Mouse (Mus musculus): ENCODE measurements around the gene Rc3h1.
"Not testable (repeated sequence)": the region's sequence is repeated elsewhere in the genome, so short reads cannot be mapped to it uniquely, and the experiment has no call there.

Gene Rc3h1

GRCm38 (mm10) chr1:160967268-160967667 is 61.0 kb downstream of the Rc3h1 start:
- no peak for DNase-seq

DNA sequence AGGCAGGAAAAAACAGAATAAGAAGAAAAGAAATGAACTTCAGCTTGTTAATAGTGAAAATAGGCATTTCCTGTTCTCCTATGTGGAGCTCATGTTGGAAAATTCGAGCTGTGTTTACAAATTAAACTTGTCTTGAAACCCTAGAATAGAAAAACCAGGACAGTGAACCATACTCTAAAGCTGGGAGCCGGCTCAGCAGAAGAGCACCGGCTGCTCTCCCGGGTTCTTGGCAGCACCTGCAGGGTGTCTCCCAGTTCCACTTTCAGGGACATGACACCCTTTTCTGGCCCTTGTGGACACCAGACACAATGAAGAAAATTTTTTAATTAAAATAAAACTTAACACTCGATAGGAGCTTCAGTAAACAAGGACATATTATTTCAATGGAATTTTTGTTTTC is 62.4 kb downstream of the Rc3h1 start:
- no peak for DNase-seq

DNA sequence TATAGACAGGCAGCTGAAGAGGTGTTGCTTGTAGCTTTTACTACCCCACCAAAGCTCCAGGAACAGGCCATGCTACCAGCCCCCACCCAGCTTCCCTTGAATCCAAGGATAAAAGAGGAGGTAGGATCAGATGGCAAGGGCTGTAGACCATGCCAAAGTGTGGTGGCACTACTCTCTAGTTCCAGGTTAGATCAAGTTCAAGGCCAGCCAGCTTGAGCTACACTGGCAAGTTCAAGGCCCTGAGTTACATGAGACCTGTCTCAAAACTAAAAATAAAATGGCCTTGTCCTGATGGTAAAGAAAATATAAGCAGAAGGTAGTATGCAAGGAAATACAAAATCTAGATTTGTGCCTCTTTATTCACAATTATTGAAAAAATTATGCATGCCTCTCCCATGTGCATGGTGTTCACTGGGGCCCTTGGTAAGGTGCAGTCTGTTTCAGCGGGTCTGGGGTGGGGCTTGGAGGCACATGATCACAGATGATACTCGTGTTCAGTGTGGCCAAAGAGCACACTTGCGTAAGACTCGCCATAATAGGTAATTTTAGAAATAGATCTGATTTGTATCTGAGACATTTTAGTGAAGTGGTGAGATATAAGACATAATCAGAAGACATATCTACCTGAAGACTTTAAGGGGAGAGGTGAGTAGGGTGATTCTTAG is 72.0 kb downstream of the Rc3h1 start, which contains the start of gene Serpinc1:
TSS of gene Serpinc1 (plus strand) at position 515 of the 665 bp plus-strand sequence.
- DNase-seq, result no peak

- no peak for DNase-seq
Measured at GRCm38 (mm10) chr1:160980021-160980420, 73.8 kb downstream of the Rc3h1 start.

DNA sequence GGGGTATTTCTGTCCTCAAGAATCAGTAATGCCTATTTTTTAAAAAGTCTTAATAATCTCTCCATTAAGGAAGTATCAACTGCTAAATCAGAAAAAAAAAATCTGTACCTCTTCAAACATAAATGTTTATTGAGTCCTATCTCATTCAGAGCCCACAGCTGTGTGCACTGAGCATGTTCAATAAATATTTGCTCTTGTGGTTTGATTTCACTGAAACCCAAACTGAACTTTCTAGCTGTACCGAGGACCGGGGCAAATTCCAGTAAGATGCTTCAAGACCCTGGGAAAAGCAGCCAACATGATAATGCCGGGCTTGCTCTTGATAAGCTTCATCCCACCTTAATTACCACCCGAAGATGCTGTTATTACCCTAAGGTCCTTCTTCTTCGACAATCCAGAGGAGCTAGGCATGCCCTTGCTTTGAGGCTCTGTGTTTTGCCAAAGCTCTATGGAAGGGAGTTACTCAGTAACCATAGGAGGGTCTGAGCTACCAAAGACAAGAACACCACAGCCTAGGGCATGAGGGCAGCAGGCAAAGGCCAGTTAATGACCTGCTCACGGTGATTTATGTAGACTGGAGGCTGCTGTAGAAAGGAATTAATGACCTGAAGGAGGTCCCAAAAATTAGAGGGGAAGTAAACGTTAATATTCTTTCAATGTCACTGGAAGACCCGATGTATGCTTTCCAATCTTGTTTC is 74.5 kb downstream of the Rc3h1 start:
- DNase-seq, result no peak

GRCm38 (mm10) chr1:160981337-160981736 is 75.1 kb downstream of the Rc3h1 start:
- DNase-seq, result no peak

GRCm38 (mm10) chr1:160982887-160983286 is 76.7 kb downstream of the Rc3h1 start:
- DNase-seq, result no peak

DNA sequence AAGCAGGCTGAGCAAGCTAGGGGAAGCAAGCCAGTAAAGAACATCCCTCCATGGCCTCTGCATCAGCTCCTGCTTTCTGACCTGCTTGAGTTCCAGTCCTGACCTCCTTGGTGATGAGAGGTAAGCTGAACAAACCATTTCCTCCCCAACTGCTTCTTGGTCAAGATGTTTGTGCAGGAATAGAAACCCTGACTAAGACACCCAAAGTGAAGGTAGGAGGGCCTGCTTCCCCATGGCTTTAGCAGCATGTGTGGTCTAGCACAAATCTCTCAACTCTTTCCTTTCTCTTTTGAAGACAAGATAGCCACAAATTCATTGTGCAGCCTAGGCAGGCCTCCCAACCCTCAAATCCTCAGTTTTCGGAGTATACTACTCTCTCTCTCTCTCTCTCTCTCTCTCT is 78.5 kb downstream of the Rc3h1 start:
- DNase-seq, result not testable (repeated sequence)

DNA sequence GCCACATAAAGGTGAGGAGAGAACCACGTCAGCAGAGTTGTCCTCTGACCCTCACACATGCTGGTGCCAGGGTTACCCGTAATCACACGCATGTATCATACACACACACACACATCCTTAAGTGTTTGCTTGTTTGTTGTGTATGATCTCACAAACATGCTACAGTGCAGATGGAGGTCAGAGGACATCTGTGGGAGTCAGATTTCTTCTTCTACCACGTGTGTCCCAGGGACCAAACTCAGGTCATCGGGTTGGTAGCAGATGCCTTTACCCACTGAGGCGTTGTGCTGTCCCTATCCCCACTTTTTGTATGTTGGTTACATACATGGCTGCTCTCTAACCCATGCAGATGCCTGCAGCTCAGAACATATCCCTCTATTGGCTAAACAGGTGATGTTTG is 79.3 kb downstream of the Rc3h1 start:
- no peak for DNase-seq

- DNase-seq, result no peak
Measured at GRCm38 (mm10) chr1:160986881-160987635, 80.8 kb downstream of the Rc3h1 start.

GRCm38 (mm10) chr1:160989395-160989794 is 83.2 kb downstream of the Rc3h1 start:
- no peak for DNase-seq

DNA sequence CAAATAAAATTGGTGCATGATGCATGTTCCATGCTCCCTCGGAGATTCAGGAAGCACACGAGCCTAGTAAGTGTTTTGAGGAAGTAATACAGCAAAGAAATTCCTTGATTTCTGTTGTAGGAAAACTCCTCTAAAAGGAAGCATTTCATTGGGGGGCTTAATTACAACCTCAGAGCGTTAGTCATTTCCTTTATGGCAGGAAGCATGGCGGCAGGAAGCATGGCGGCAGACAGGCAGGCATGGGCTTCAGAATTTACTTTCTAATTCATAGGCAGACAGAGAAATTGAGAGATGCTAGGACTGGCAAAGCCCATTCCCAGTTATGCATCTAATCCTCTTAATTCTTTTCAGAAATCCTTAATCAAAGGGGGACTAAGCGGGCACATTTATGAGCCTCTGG is 87.6 kb downstream of the Rc3h1 start:
- DNase-seq, result no peak

- no peak for DNase-seq
Measured at GRCm38 (mm10) chr1:161004942-161005341, 98.7 kb downstream of the Rc3h1 start.

DNA sequence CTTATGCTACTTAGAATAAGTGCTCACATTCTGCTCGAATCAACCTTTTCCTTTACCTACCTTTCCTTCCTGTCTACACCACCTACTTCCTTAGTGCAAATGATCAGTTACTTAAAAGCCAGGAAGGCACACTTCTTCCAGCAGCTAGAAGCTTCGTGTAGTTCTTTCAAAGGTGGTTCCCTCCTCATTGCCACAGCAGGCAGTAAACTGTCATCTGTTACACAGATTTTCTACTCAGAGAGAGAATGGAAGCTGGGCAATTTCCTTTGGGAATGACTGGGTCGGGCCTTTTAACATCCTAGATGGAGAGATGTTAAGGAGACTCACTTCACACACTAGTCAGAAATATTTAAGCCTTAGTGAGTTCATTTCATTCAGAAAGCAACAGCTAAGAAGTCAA is 99.3 kb downstream of the Rc3h1 start:
- no peak for DNase-seq

DNA sequence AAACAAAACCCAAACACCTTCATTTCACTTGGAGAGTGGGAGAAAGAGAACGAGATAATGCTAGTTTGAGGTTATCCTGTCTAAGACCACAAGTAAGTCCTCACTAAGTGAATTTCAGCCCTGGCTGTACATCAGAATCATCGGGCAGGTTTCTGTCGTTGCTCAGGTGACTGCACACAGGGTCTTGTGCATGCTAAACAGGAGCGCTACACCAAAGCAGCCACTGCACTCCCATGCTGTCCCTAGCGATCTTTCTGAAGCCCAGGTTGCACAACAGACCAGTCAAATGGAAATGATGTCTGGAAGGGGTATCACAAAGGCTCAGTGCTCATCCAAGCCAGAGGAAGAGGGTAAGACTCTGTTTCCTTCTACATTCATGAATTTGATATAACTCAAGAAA is 100.3 kb downstream of the Rc3h1 start:
- no peak for DNase-seq

DNA sequence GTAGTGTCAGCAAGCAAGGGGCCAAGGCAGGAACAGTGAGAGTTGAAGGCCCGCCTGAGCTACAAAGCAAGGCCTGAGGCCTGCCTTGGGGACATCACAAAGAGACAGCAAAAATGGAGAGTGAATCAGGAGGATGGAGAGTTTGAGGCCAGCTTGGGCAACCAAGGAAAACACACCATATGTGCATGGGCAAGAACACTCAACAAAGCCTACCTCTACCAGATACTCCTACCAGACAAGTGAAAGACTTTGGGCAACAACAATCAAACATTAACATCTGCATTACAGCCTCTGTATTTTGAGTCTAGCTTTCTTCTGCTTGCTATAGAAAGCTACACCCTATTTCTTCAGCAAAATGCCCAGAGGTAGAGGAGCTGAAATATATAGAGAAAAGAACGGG is 101.8 kb downstream of the Rc3h1 start:
- no peak for DNase-seq

GRCm38 (mm10) chr1:161010436-161010835 is 104.2 kb downstream of the Rc3h1 start:
- no peak for DNase-seq

DNA sequence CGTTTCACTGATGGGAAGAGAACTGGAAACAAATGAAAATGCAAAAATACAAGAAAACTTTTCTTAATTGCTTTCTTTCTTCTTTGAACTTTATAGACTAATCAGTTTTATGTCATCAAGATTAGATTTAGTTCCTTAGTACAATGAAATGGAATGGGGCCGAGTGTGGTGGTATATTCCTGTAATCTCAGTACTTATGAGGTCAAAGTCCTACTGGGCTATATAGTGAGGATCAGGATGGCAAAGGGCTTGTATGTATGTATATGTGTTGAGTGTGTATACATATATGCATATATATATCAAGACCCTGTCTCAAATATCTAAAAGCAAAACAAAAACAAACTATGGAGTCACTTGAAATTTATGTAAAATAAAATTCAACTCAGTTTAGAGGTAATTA is 110.2 kb downstream of the Rc3h1 start:
- no peak for DNase-seq

DNA sequence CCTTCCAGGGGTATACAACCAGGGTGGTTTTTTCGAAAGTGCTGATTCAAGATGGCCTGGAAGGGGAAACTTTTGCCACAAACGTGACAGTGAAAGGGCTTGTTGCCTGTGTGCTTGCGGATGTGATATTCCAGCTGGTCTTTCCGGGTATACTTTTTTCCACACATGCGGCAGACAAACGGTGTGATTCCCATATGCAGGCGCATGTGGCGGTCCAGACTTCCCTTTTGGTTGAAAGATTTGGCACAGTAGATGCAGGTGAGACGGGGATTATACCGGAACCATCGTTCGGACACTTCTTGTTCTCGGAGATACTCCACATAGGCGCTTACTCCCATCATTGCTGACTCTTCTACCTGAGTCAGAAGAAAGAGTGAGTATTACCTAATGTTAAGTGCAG is 113.8 kb downstream of the Rc3h1 start:
- DNase-seq, result no peak
